Mouse (Mus musculus): Measurements from ENCODE around the gene Fbxl3. TPM values are rescaled to one million over a fixed set of nuclear protein-coding genes. Genes with fewer than 3 reads are reported as not detected.
A peak's percentile ranks its signal among the peaks of the same experiment; 100 is the strongest.

Gene Fbxl3
- polyA plus RNA-seq, 2 experiments from 2014 or later = 29.5 to 34.3 TPM

DNA sequence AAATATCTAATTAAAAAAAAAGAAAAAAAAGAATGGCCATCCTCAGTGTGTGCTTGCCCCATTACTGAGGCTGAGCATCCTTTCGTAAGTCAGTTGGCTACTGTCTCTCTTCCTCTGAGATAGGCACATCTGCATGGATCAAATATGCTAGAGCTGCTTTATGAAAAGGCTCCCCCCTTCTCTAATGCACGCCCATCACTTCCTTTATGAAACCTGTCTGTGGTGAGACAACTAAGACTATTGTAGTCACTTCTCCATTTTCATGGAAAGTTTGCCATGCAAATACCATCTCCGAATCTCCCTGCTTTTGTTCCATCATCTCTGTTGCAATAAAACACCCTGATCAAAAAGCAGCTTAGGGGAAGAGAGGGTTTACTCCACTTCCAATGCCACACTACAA lies 62.4 kb downstream of the Fbxl3 start:
- ATAC-seq = no peak

GRCm38 (mm10) chr14:103034076-103034475 lies 65.3 kb downstream of the Fbxl3 start:
- no peak for ATAC-seq

DNA sequence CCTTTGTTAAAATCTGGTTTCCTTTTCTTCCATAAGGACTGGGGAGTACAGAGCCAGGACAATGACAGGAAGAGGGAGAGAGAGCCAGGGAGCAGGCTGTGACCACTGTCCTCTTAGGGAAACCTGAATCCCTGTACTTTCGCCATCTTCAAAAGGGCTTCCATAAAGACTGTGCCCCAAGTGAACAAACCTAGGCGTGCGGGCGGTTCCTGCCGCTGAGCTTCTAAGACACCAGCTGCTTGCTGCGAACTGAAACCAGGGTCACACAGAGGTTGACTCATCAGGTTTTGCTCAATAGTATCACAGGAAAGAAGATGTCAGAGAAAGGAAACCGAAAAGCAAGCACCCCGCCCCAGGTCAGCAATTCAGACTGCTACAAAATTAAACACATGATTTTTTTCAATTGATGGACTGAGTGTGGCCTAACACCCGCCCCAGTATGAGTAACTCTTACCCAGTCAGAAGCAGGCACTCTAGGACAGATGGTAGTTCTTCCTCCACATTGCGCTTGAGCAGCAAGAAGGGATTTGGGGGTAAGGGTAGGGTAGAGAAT lies 66.0 kb downstream of the Fbxl3 start:
- ATAC-seq = peak; percentile 92

Other genes with a start within 250 kb of the Fbxl3 start
- 1 to 10 TPM; 1.0 to 1.6 TPM for gene Kctd12, start 116.9 kb downstream of the Fbxl3 start, polyA plus RNA-seq (2017; shearing (Covaris generic))
- under 1 TPM; 0.16 to 0.23 TPM for gene Acod1, start 52.6 kb downstream of the Fbxl3 start, polyA plus RNA-seq (2017; shearing (Covaris generic))
- 10 to 100 TPM; 16.4 to 19.2 TPM for gene Cln5, start 29.4 kb downstream of the Fbxl3 start, polyA plus RNA-seq (2017; shearing (Covaris generic))
- gene Mycbp2, start 247.2 kb upstream of the Fbxl3 start, polyA plus RNA-seq (2017; shearing (Covaris generic)) = 10 to 100 TPM; 99.0 to 99.5 TPM